Mouse (Mus musculus): ENCODE measurements at regions not wholly inside any gene's neighbourhood (a gene's known extent, or its start where the extent isn't known, plus 50 kb on each side); places are given as distances from the start of the nearest gene placed in this dataset.

GRCm38 (mm10) chr6:70714239-70714638 lies 77.8 kb downstream of the Rpia start:
- peak; percentile 84 for DNase-seq (ENCODE audit: low read depth)

GRCm38 (mm10) chr6:70713665-70714064 lies 78.4 kb downstream of the Rpia start:
- no peak for DNase-seq (ENCODE audit: low read depth)

GRCm38 (mm10) chr6:70713118-70713517 lies 78.9 kb downstream of the Rpia start:
- no peak for DNase-seq (ENCODE audit: low read depth)

- peak; percentile 83 for DNase-seq (ENCODE audit: low read depth)
These were observed 82.5 kb downstream of the Rpia start for GRCm38 (mm10) chr6:70709338-70710055.

GRCm38 (mm10) chr6:70695596-70695995 lies 96.4 kb downstream of the Rpia start:
- DNase-seq (ENCODE audit: low read depth), result no peak

All from c-Kit-positive CD71-positive TER-119-negative erythroid progenitor cells, embryonic 14.5 days (primary cell).